Mouse (Mus musculus): ENCODE results near the gene Tpgs1. TPM values are rescaled to one million over a fixed set of nuclear protein-coding genes. Genes with fewer than 3 reads are reported as not detected.

Gene Tpgs1
- polyA plus RNA-seq (2012; rRNA removed): 157 and 195 TPM in 2 replicates

DNA sequence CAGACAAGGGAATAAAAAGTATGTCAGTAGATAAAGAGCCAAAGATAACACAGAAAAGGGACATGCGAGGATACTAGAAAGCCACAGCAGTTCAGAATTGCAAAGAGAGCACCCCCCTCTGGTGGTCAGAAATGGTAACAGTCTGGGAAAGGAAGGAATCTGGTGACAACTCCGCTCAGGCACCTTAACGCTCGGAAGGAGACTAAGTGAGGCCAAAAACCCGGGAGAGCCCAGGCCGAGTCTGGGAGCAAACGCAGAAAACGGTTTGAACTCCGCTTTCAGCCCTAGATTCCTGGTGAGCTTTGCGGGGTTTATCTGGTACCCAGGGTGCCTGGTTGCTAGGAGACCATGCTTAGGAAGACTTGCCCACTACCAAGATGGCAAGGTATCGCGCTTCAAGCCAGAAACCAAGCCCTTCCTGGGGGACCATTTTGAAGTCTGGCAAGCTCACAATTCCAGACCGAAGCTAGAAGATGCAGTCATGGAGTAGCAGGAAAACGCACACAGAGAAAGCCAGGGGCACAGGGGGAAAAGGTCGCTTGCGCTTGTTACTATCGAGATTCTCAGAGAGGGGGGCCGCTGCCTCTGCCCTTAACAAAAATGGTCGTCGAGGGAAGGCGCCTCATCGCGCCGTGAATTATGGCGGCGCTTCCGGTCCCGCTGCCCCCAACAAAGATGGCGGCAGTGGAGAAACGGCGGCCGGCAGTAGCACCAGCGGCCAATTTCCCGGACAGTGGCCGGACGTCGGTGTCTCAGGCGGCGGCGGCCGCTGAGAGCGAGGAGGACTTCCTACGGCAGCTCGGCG is at the start of gene Tpgs1:
Gene Tpgs1 (plus strand): TSS at position 599 of the 805 bp plus-strand sequence.

DNA sequence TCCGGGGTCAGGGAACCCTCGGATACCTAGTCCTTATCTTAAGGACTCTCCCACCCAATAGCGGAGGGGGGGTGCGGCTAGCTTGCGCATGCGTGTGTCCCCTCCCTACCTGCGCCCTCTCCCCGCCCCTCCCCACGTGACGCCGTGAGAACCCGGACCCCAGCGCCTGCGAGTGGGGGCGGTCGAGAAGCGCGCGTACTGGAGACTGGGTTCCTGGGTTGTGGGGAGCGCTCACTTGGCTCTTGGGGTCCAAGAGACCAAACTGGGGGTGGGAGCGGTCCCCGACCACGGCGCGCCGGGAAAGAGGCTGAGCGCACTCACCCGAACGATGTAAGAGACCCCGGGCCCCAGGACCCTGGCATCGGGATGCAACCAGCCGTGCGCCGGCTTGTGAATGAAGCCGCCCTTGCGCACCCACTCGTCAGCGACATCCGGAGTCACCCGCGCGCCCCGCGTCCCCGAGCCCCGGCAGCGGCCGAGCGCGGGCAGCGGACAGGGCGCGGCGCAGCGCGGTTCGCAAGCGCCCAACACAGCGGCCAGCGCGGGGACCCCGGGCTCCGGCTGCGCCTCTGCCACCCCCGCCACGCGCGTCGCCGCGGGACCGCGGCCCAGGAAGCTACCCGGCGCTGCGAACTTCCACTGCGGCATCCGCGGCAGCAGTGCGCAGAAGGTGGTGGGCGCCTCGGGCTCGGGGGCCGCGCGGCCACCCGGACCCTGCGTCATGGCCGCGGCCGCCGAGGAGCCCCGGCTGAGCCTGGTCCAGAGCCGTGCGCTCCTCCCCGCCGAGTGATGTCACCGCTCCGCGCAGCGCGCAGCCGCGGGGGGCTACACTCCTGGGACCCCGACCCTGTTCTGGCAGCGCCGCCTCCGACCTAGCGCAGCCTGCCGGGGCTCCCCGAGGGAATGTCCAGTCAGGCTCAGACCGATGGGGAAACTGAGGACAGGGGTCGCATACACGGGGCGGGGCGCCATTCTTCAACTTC is 31.8 kb upstream of the Tpgs1 start, which contains the start of gene Shc2:
Gene Shc2 (minus strand): TSS at position 791 of the 983 bp plus-strand sequence.

DNA sequence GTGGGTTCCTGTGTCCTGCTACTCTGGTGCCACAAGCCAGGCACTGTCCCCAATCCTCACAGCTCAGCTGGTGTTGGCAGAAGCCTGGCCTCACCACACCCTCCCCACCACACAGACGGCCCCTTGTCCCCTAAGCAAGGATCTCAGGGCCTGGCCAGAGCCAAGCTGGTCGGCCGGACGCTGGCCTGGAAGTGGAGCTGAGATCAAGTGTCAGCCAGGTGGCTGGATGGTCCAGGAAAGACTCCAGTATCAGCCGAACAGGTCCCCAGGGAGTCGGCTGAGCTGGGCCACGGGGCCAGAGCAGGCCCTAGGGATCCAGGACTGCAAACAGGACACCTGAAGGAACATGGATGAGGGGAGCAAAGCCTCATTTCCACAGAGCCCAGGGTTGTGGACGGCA is 23.5 kb upstream of the Tpgs1 start, which contains the start of gene Odf3l2:
Gene Odf3l2 (minus strand): TSS at position 28 of the 400 bp plus-strand sequence.

DNA sequence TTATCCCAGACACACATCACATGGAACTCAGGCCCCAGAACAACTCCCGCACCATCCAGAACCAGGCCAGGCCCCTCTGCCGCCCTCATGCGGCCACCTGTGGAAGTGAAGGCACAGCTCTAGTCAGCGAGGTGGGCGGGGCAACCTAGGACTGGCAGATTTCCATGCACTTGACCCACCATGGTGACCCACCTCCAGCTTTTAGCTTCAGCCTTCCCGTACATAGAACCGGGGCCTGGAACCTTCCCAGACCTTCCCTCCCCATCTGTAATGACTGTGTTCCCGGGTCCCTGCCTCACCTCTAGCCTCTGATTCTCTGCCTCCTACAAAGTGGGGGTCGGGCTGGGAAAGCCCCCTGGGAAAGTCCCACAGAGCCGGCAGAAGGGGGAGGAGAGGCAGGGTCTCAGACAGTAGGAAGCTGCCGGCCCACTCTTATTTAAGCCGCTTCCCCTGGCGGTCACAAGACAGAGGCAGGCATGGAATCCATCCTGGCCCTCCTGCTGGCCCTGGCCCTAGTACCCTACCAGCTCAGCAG is 5.0 kb upstream of the Tpgs1 start, which contains the start of gene Madcam1:
Gene Madcam1 (plus strand): TSS at position 429 of the 535 bp plus-strand sequence.

DNA sequence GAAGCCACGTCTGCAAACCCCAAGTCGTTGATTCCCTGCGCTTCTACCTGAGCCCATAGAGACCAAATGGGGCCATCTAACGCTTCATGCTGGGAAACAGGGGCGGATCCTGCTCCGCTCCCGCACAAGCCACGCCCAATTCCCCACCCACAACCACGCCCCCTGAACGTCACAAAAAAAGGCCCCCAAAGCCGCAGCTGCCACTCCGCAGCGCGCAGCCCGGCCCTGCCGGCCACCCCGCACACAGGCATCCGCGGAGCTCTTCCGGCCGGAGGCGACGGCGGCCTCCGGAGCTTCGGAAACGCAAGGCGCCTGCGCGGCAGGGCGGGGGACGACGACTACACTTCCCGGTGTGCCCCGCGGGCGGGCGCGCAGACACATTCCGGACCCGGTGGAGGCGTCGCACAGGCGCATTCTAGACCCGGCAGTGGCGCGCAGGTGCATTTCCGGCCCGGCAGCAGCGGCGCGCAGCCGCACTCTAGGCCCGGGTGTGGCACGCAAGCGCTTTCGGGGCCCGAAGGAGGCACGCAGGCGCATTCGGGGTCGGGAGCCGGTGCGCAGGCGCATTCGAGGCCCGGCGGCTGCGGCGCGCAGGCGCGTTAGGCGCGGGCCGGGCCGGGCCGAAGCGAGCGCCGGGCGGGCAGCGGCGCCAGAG is 12.5 kb downstream of the Tpgs1 start, which contains the start of gene Cdc34:
Gene Cdc34 (plus strand): TSS at position 605 of the 655 bp plus-strand sequence.

DNA sequence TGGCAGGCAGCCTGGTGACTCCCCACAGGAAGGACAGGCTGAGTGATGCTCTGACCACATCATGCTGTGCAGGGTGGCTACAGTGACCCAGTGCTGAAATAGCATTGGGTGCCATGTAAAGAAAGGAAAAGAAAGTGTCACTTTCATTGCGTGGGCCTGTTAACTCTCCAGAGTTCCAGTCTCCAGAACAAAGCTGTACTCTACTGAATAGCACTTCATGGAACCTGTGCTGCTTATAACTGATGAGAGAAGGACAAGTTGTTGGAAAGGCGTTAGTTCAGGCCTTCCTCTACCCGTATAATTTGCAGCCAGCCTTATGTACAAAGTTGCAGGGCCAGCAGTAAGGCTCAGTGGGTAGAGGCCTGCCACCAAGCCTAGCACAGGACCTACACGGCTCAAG is 19.6 kb downstream of the Tpgs1 start, which contains the start of gene Gzmm:
Gene Gzmm (plus strand): TSS at position 301 of the 400 bp plus-strand sequence.

DNA sequence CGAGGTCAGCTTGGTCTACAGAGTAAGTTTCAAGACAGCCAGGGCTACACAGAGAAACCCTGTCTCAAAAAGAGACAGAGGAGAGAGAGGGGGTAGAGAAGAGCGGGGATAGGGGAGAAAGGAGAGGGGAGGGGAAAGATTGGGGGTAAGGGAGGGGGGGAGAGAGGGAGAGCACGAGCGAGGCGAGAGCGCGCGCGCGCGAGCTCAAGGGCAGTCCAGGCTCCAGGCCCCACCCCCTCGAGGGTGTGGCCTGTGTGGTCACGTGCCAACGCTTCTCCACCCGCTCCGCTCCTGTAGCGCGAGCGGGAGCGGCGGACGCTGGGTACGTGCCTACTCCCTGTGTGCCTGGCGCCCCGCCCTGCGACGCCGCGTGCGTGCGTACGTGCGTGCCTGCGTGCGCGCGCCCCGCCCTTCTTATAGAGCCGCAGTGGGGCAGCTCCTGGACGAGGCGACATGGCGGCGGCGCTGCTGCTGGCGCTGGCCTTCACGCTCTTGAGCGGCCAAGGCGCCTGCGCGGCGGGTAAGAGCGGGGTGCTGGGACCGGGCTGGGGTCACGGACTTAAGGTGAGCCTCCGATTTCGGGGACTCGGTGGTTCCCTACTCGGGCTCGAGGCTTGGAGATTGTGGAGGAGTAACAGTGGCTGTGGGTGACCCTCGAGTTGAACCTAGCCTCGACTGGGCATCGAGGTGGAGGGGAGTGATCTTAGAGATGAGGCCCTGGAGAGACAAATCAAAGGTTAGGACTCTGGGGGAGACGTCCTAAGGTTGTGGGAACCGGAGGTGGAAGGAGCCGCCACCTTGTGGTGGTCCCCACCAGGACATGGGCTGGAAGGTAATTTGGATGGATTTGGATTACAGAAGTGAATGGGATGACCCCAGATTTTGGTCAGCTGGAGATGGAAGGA is 35.1 kb downstream of the Tpgs1 start, which contains the start of gene Bsg:
Gene Bsg (plus strand): TSS at position 427 of the 905 bp plus-strand sequence.

DNA sequence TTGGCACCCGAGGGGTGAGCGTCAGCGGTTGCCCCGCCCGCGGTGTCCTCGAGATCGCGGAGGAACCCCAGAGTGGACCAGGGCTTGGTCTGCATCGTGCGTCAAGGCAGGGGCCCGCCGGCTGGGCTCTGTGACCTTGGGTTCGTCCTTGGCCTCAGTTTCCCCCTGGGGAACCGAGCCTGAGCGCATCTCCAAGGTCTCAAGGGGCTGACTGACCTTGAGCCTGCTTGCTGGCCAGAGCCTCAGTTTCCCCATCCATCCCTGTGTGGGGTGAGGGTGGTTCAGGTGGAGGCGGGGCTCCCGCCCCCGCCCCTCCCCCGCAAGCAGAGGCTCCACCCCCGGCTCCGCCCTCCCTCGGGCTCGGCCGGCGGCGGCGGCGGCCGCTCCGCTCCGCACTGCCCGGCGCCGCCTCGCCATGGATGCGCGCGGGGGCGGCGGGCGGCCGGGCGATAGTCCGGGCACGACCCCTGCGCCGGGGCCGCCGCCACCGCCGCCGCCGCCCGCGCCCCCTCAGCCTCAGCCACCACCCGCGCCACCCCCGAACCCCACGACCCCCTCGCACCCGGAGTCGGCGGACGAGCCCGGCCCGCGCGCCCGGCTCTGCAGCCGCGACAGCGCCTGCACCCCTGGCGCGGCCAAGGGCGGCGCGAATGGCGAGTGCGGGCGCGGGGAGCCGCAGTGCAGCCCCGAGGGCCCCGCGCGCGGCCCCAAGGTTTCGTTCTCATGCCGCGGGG is 47.3 kb downstream of the Tpgs1 start, which contains the start of gene Hcn2:
Gene Hcn2 (plus strand): TSS at position 381 of the 734 bp plus-strand sequence.

Other genes starting within 250 kb of the Tpgs1 start
- not detected in 2 replicates for gene Vmn2r83, start 200.6 kb upstream of the Tpgs1 start, polyA plus RNA-seq (2012; rRNA removed)
- 46.8 and 52.3 TPM in 2 replicates for gene Plpp2, start 135.6 kb upstream of the Tpgs1 start, polyA plus RNA-seq (2012; rRNA removed)
- 205 and 206 TPM in 2 replicates for gene Mier2, start 114.2 kb upstream of the Tpgs1 start, polyA plus RNA-seq (2012; rRNA removed)
- gene Theg, start 82.0 kb upstream of the Tpgs1 start, polyA plus RNA-seq (2012; rRNA removed): not detected in 2 replicates
- 1.0 and 1.1 TPM in 2 replicates for gene C2cd4c, start 55.3 kb upstream of the Tpgs1 start, polyA plus RNA-seq (2012; rRNA removed)
- 23.4 and 27.1 TPM in 2 replicates for gene Shc2, start 31.5 kb upstream of the Tpgs1 start, polyA plus RNA-seq (2012; rRNA removed)
- not detected in 2 replicates for gene Odf3l2, start 23.6 kb upstream of the Tpgs1 start, polyA plus RNA-seq (2012; rRNA removed)
- gene Madcam1, start 4.8 kb upstream of the Tpgs1 start, polyA plus RNA-seq (2012; rRNA removed): 0.37 and 0.41 TPM in 2 replicates
- gene Cdc34, start 12.8 kb downstream of the Tpgs1 start, polyA plus RNA-seq (2012; rRNA removed): 105 and 140 TPM in 2 replicates
- gene Gzmm, start 19.7 kb downstream of the Tpgs1 start, polyA plus RNA-seq (2012; rRNA removed): 0.38 and 0.59 TPM in 2 replicates
- gene Bsg, start 35.1 kb downstream of the Tpgs1 start, polyA plus RNA-seq (2012; rRNA removed): 812 and 1,288 TPM in 2 replicates
- 15.6 and 16.5 TPM in 2 replicates for gene Hcn2, start 47.3 kb downstream of the Tpgs1 start, polyA plus RNA-seq (2012; rRNA removed)
- 87.5 and 91.0 TPM in 2 replicates for gene Polrmt, start 77.2 kb downstream of the Tpgs1 start, polyA plus RNA-seq (2012; rRNA removed)
- 0.14 TPM in 1 of 2 replicates, not detected in the other for gene Fgf22, start 85.7 kb downstream of the Tpgs1 start, polyA plus RNA-seq (2012; rRNA removed)
- gene Rnf126, start 97.6 kb downstream of the Tpgs1 start, polyA plus RNA-seq (2012; rRNA removed): 308 and 375 TPM in 2 replicates
- 44.1 and 45.1 TPM in 2 replicates for gene Fstl3, start 107.9 kb downstream of the Tpgs1 start, polyA plus RNA-seq (2012; rRNA removed)
- gene Prss57, start 121.6 kb downstream of the Tpgs1 start, polyA plus RNA-seq (2012; rRNA removed): 0.20 and 0.37 TPM in 2 replicates
- gene Palm, start 124.2 kb downstream of the Tpgs1 start, polyA plus RNA-seq (2012; rRNA removed): 90.7 and 101 TPM in 2 replicates
- gene Misp, start 151.6 kb downstream of the Tpgs1 start, polyA plus RNA-seq (2012; rRNA removed): 5.1 and 6.2 TPM in 2 replicates
- 420 and 461 TPM in 2 replicates for gene Ptbp1, start 185.1 kb downstream of the Tpgs1 start, polyA plus RNA-seq (2012; rRNA removed)
- 9.7 and 11.8 TPM in 2 replicates for gene Prtn3, start 205.1 kb downstream of the Tpgs1 start, polyA plus RNA-seq (2012; rRNA removed)
- 55.3 and 72.1 TPM in 2 replicates for gene Plppr3, start 205.3 kb downstream of the Tpgs1 start, polyA plus RNA-seq (2012; rRNA removed)
- 0.20 and 1.7 TPM in 2 replicates for gene Elane, start 216.9 kb downstream of the Tpgs1 start, polyA plus RNA-seq (2012; rRNA removed)
- 3,404 and 4,096 TPM in 2 replicates for gene Cfd, start 221.5 kb downstream of the Tpgs1 start, polyA plus RNA-seq (2012; rRNA removed)
- 147 and 148 TPM in 2 replicates for gene Med16, start 239.6 kb downstream of the Tpgs1 start, polyA plus RNA-seq (2012; rRNA removed)
- gene Gm26602, start 241.5 kb downstream of the Tpgs1 start, polyA plus RNA-seq (2012; rRNA removed): not detected in 2 replicates
- gene Kiss1r, start 247.6 kb downstream of the Tpgs1 start, polyA plus RNA-seq (2012; rRNA removed): 11.7 and 14.4 TPM in 2 replicates